Mouse (Mus musculus): ENCODE results near the gene Vat1.

- TF ChIP-seq POLR2A (IDR thresholded peaks at IDR 0.05; ENCODE audit: insufficient read depth, low read depth, low read length) = peak; percentile 67
- TF ChIP-seq CTCF (IDR thresholded peaks at IDR 0.05; ENCODE audit: insufficient read depth, low read depth, low read length) = no peak
Observed at GRCm38 (mm10) chr11:101424925-101425813, 40.9 kb downstream of the Vat1 start, which contains the start of the genes Rundc1 and Ptges3l.

Measured in olfactory bulb, adult 2 months (tissue).